Mouse (Mus musculus) heart, postnatal 36 days (tissue): ENCODE results near the gene Tent5a. TPM values are rescaled to one million over a fixed set of nuclear protein-coding genes. Genes with fewer than 3 reads are reported as not detected.

Experiments used
- DNase-seq, 2 experiments: peaks; one replicate each; pipeline ENCODE4 v3.0.0; 2021 to 2022
- intact Hi-C: fragments of 180-260 bp; cut with DNase I; formaldehyde crosslinking; loops from one replicate; pipeline ENCODE4 v1.15.1; 2025
- total RNA-seq, 2 experiments: library from RNA; stranded (reverse); gene quantifications; 2 replicates each; pipeline ENCODE4 v1.2.3; 2021

The Tent5a gene
- total RNA-seq: 10 to 100 TPM in 1 of 2 experiments, 1 to 10 TPM in 1; 7.7 to 13.9 TPM

DNA sequence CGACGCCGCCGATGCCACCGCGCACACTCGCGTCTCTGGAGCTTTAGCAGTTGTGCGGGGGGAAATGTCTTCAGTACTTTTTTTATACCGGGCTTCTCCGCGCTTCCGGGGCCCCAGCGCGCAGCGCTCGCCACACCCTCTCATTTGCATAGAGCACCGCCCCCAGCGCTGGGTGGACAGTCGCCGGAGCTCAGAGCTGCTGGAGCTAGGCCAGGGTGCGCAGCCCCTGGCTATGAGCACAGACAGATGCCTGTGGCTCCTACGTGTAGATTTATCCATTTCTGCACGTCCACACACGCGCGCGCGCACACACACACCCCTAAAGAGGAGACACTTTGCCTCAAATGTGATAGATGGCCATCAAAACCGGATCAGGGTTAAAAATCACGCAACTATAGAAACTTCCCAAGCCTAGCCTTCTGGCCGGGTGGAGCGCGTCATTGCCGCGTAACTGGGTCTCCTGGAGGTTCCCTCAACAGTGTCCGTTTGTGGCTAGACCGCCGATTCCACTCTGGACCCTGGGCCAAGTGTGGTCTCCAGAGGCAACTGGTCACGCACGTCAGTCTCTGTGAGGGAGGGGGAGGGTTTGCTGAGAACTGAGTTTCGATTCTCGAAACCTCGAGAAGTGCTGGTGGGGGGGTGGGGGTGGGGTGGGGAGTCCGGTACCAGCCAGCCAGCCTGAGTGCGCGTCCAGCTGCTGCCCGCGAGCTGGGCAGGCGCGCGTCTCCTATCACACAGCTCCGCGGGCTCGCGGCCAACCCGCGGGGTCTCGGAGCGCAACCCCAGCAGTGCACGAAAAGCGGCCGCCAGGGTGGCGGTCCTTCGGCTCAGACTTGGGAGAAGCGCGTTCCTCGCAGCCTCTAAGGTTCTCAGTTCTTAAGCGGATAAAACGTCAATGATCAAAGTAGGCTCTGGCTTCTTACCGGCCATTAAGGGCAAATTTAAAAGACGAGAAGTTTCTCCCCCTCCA, at the start of gene Tent5a:
Tent5a (minus strand) TSS at position 107 of the 970 bp plus-strand sequence.
- intact Hi-C loops: loop anchor here (1.0 to 10.0 kb wide), 11 partner anchors 190 to 1370 kb away; no protein-coding TSS in a partner anchor
- peak; percentile 83 to 87 for DNase-seq

GRCm38 (mm10) chr9:85376643-85377307, 49.6 kb upstream of the Tent5a start:
- intact Hi-C loops: no loop called here
- DNase-seq: no peak

GRCm38 (mm10) chr9:85375152-85375551, 48.0 kb upstream of the Tent5a start:
- no peak for DNase-seq

DNA sequence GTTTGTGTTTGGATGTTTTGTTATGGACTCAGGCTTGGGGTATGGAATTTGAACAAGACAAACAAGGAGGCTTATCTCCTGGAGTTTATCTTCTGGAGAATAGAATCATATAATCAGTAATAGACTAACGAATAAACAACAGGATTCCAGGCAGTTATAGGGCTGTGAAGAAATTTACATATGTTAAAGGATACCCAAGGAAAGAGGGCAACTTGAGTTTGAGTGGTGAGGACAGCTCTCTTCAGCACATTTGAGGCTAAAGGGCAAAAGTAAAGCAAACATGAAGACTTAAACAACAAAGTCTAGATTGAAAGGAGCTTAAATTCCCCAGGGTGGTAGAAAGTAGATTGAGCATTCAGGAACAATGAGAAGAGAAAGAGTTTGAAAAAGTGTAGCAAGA, 44.9 kb upstream of the Tent5a start:
- intact Hi-C loops: no loop called here
- DNase-seq: no peak

More at GRCm38 (mm10) chr9:85375152-85375551, 48.0 kb upstream of the Tent5a start:
- intact Hi-C loops: no loop called here

DNA sequence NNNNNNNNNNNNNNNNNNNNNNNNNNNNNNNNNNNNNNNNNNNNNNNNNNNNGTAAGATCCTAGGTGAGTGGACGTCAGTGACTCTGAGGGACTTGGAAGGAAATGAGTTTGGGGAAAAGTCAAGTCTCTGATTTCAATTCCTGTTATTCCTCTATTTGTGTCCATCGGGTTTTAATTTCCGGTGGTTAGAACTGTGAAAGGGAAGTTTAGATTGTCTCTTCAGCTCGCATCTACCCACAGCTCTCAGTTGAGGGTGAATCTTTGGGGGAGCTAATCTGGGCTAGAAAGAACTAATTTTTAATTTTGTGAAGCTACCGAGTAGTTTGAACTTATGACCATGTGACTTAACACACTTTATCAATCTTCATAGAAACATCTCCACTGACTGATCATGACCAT, 42.4 kb upstream of the Tent5a start:
- intact Hi-C loops: no loop called here

DNA sequence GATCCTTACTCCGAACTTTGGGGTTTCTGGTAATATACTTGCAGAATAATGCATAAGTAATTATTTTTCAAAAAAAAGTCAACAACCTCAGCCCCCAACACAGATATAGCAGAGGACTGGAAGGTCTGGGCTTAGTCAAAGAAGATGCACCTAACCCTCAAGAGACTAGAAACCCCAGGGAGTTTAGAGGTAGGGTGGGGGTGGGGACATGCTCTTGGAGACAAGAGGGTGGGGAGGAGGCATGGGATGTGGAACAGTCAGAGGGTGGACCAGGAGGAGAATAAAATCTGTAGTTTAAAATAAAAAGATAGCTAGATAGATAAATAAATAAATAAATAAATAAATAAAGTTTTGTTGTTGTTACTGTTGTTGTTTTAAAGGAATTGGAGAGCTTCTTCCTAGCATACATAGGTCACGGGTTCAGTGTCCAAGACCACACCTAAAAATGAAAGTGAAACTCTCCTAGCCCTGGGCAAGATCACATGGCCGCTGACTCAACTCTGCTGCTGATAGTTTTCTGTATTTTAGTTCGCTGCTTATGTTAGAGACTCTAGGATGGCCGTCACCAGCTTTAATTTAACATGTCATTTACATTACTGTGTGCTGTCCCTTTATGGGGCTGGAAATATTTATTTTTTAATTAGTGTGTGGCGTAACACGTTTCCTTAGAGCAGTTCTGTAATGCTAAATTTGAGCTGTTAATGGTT, 30.2 kb upstream of the Tent5a start:
- no peak for DNase-seq
- intact Hi-C loops: no loop called here

More for the DNA sequence above, 42.4 kb upstream of the Tent5a start:
- DNase-seq: no peak

- no peak for DNase-seq
- intact Hi-C loops: no loop called here
These were observed 28.4 kb upstream of the Tent5a start for GRCm38 (mm10) chr9:85355559-85355958.

DNA sequence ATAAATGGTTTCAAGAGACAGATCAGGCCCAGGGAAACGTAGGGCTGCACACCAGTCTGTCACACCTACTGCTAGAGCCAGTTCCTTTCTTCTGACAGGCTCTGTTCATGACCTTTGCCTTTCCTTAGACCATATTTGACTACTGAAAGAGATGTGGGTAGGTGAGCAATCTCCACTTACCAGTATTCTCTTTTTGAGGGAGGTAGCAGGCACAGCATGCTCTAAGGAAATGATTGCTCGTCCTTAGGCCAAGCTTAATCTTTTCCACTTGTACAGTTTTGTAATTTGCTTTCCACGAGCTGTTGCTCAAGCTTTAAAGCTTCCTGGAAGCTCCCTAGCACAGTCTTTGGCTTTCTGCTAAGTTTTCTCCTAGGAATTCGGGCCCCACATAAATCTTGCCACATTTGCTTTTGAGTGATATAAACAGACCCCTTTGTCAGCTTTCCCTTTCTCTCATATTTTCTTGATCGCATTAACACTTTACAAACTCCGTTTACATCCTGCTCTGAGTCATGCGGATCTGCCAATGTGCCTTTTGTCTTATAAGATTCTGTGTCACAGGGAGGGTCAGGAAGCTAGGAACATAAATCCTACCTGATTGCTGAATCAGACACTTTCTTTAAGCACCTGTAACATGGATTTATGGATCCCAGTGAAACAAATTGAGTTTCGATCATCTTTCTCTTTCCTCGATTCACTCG, 20.8 kb upstream of the Tent5a start:
- intact Hi-C loops: no loop called here
- no peak for DNase-seq

- DNase-seq: no peak
- intact Hi-C loops: no loop called here
These were observed 16.0 kb upstream of the Tent5a start for GRCm38 (mm10) chr9:85342892-85343785.

DNA sequence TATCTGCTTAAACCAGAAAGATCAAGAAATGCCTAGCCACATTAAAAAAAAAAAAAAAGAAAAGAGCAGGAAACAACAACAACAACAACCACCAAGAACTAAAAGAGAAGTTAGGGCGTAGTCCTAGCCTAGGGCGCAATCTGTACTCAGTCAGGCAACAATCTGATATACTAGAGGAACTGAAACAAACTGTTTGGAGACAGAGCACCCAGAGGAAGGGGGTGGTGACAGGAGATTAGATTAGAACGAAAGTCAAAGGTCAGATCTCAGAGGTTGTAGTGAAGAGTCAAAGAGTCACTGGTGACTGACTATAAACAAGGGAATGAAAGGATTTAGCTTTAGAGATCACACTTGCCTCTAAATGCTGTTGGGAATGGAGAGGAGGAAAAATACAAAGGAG, 13.2 kb upstream of the Tent5a start:
- DNase-seq: no peak
- intact Hi-C loops: no loop called here

GRCm38 (mm10) chr9:85336046-85336445, 8.9 kb upstream of the Tent5a start:
- intact Hi-C loops: no loop called here
- DNase-seq: no peak

GRCm38 (mm10) chr9:85331521-85331920, 4.4 kb upstream of the Tent5a start:
- DNase-seq: no peak
- intact Hi-C loops: no loop called here

GRCm38 (mm10) chr9:85328259-85328658, 1.1 kb upstream of the Tent5a start:
- peak; percentile 94 to 96 for DNase-seq
- intact Hi-C loops: loop anchor here (1.0 to 10.0 kb wide), 11 partner anchors 191 to 1371 kb away; no protein-coding TSS in a partner anchor

DNA sequence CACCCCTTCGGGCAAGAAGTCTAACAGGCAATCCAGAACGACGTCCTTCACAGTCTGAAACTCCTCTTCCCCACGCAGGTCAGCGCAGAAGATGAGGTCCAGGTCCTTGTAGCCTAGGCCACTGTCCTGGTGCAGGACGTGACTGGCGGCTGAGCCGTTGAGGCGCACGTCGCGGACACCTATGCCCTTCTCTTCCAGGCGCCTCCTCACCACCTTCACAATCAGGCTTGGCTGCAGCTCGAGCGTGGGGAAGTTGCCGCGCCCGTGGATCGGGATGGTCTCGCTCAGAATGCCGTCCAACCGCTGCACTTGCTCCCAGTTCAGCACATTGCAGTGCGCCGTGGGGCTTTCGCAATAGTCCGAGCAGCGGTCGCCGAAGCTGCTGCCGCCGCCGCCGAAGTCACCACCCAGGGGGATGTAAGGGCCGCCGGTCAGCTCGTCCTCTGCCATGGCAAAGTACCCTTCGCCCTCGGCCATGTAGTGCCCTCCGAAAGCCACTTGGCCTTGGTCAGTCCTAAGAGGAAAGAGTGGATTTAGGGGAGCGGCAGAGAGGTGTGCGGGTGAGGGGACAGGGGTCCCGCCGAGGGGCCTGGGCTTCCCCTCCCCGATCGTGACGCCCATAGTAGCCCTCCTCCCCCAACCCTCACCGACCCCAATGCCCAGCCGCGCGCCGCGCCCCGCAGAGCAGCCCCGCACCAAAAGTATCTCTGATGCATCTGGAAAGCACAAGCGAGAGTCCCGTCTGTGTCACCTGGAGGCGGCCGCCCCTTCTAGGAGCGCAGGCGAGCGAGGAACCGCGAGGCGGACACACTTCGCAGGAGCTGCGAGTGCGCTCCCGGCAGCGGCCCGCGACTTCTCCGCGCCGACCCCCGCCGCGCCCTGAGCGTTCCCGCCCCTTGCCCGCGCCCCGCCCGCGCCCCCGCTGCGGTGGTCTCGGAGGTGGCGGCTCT, 581 bp downstream of the Tent5a start:
- intact Hi-C loops: loop anchor here (5.0 to 10.0 kb wide), 8 partner anchors 189 to 1369 kb away; no protein-coding TSS in a partner anchor

DNA sequence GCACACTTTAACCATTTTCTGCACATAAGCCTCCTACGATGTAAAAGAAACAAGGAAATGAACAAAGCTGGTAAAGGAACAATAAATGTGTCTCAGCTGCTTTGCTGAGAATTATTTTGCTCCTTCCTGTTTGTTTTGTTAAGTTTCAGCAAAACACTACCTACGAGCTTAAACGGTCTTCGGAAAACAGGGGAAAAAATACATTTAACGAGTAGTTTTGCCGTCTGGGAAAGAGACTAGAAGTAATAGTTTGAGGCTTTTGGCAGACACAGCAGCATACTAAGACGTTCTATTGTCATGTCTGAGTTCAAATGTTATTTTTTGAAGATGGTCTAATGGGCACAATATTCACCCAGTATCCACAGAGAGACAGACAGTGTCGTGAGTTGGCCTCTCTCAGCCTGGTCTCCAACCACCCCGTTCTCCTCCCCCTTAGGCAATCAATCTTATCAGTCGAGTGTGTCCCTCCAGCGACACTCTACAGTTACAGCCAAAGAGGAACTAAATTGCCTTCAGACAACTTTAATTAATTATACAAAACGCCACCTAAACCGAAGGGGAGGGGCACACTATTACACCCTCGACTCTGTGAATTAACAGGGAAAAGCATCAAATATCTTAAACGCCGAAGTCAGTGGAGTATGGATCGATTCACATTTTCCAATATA, 1.8 kb downstream of the Tent5a start:
- peak; percentile 23 to 25 for DNase-seq
- intact Hi-C loops: loop anchor here (5.0 to 10.0 kb wide), 8 partner anchors 188 to 1368 kb away; no protein-coding TSS in a partner anchor

More for the DNA sequence above, 581 bp downstream of the Tent5a start:
- peak; percentile 65 to 78 for DNase-seq

- intact Hi-C loops: loop anchor here (10.0 kb wide), 1 partner anchor 1210 kb away; no protein-coding TSS in a partner anchor
- DNase-seq: peak; percentile 8 to 42
These were observed 2.8 kb downstream of the Tent5a start for GRCm38 (mm10) chr9:85324158-85324875.
